Mouse (Mus musculus): ENCODE measurements around the gene Ubb. TPM values are rescaled to one million over a fixed set of nuclear protein-coding genes. Genes with fewer than 3 reads are reported as not detected.
A peak's percentile ranks its signal among the peaks of the same experiment; 100 is the strongest.

Gene Ubb
- total RNA-seq, 1 experiment = 1,664 TPM

DNA sequence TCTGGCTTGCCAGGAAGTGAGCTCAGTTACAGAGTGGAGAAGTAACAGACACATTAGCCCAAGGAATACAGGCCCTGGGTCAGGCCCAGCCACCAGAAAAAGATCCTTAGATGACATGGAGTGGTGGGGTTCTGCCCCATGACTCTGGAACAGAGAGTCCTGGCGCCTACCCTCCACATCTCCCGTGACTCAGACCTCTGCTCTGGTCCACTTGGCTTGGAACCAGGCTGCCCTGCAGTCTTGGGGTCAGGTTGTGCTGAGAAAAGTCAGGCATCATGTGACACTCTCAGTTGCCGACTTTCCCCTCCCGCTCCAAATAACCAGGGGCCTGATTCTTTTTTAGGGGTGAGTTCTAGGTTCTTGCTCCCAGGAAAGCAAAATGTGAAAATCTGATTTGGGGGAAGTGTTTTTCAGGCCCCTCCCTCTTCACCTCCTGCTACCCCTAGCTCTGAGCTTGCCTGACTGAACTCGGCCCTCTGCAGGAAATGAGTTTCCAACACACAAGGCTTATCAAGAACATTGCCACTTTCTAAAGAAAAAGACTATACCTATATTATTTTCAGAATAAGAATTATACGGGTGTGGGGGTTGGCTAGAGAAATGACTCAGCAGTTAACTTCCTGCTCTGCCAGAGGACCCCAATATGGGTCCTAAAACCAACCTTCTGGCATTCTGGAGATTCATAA is 8.1 kb downstream of the Ubb start:
- H3K4me3 ChIP-seq (ENCODE audit: insufficient read depth in 1 of 2, low read depth in 1 of 2, low read length in 2 of 2, poor library complexity in 1 of 2, severe bottlenecking in 1 of 2) = no peak overlapping the region
- no peak for DNase-seq (ENCODE audit: low read depth, low spot score)
- no peaks in the 10 kb centered on the region; a peak in 1 of 4 replicates for H3K4me1 ChIP-seq (ENCODE audit: control insufficient read depth in 2 of 2, insufficient read depth in 2 of 2, low read length in 2 of 2, poor library complexity in 1 of 2)
- H3K36me3 ChIP-seq (ENCODE audit: control insufficient read depth, insufficient read depth, low read length, poor library complexity, severe bottlenecking) = no peaks in the 10 kb centered on the region; the same call in 1 of the 2 replicates
- in situ Hi-C loops (cut with MboI; ENCODE audit: low sequenced_read_pairs in 2 of 2, unreplicated experiment in 2 of 2) = no loop called here
- H3K27ac ChIP-seq (ENCODE audit: insufficient read depth, low read depth, low read length, poor library complexity, severe bottlenecking) = no peak overlapping the region
- no peak for TF ChIP-seq ZC3H11A (IDR thresholded peaks at IDR 0.05; ENCODE audit: borderline replicate concordance, low read depth, low read length)
- no peak for TF ChIP-seq CHD2 (IDR thresholded peaks at IDR 0.05; ENCODE audit: low read depth, low read length)
- TF ChIP-seq ZNF384 (IDR thresholded peaks at IDR 0.05; ENCODE audit: low read depth, low read length) = no peak
- no peak for TF ChIP-seq HCFC1 (IDR thresholded peaks at IDR 0.05; ENCODE audit: borderline replicate concordance, insufficient read depth, low read length)
- no peak for TF ChIP-seq MAFK (IDR thresholded peaks at IDR 0.05; ENCODE audit: insufficient read depth, low read depth, low read length)
- H3K9ac ChIP-seq (ENCODE audit: insufficient read depth, low read depth, low read length, poor library complexity, severe bottlenecking) = no peak overlapping the region
- no peaks in the 10 kb centered on the region for H3K9me3 ChIP-seq (ENCODE audit: control insufficient read depth, insufficient read depth, low read depth, low read length)

DNA sequence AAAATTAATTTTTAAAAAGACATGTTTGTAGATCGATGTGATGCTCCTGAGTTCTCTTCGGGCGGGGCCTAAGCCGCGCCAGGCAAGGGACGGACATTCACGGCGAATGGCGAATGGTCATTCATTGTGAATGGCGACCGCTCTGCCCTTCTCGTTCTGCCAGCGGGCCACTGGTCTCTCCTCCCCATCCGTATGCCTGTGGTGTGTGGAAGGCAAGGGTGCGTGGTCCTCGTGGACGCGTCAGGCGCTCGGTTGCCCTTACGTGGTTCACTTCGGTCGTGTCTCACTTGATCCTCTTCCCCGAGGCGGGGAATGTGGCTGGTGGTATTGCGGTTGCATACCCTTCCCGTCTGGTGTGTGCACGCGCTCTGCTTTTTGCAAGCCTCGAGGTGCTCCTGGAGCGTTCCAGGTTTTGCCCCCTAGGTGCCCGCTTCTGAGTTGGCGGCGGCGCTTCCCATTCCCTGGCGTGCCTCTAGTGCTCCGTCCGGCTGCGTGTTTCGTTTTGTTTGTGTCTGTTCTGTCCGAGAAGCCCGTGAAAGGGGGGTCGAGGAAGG is 9.6 kb downstream of the Ubb start:
- Histone ChIP-seq H3K9me3 (ENCODE audit: control insufficient read depth, insufficient read depth, low read depth, low read length) (no peaks in the 10 kb centered on the region), H3K36me3 (ENCODE audit: control insufficient read depth, insufficient read depth, low read length, poor library complexity, severe bottlenecking) (no peaks in the 10 kb centered on the region), H3K27ac (ENCODE audit: insufficient read depth, low read depth, low read length, poor library complexity, severe bottlenecking) (no peak overlapping the region), H3K4me3 (ENCODE audit: insufficient read depth in 1 of 2, low read depth in 1 of 2, low read length in 2 of 2, poor library complexity in 1 of 2, severe bottlenecking in 1 of 2) (peak overlapping the region; percentile 30 to 69), H3K4me1 (ENCODE audit: control insufficient read depth in 2 of 2, insufficient read depth in 2 of 2, low read length in 2 of 2, poor library complexity in 1 of 2) (no peaks in the 10 kb centered on the region), H3K9ac (ENCODE audit: insufficient read depth, low read depth, low read length, poor library complexity, severe bottlenecking) (peak overlapping the region; percentile 78)
- in situ Hi-C loops (cut with MboI; ENCODE audit: low sequenced_read_pairs in 2 of 2, unreplicated experiment in 2 of 2) = no loop called here
- TF ChIP-seq MAFK (IDR thresholded peaks at IDR 0.05; ENCODE audit: insufficient read depth, low read depth, low read length) = no peak
- no peak for TF ChIP-seq HCFC1 (IDR thresholded peaks at IDR 0.05; ENCODE audit: borderline replicate concordance, insufficient read depth, low read length)
- TF ChIP-seq CHD2 (IDR thresholded peaks at IDR 0.05; ENCODE audit: low read depth, low read length) = no peak
- TF ChIP-seq ZNF384 (IDR thresholded peaks at IDR 0.05; ENCODE audit: low read depth, low read length) = no peak
- no peak for TF ChIP-seq ZC3H11A (IDR thresholded peaks at IDR 0.05; ENCODE audit: borderline replicate concordance, low read depth, low read length)
- no peak for DNase-seq (ENCODE audit: low read depth, low spot score)

DNA sequence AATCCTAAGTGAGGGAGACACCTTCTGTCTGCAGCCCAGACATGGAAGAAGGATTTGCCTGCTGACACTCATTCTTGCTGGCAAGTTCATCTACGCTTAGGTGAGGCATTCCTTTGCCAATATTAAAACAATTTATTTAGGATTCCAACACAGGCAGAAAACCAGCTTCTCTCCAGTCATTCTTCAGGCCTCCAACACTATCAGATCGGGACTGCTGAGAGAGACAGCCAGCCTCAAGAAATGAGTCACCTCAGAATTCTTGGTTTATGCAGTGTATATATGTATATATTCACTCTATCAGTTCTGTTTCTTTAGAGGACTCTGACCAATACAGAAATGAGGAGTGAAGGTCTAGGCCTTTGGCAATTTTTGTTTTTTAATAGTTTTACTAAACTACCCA is 12.6 kb downstream of the Ubb start:
- no peak overlapping the region for H3K9ac ChIP-seq (ENCODE audit: insufficient read depth, low read depth, low read length, poor library complexity, severe bottlenecking)
- no peak for DNase-seq (ENCODE audit: low read depth, low spot score)
- in situ Hi-C loops (cut with MboI; ENCODE audit: low sequenced_read_pairs in 2 of 2, unreplicated experiment in 2 of 2) = no loop called here
- H3K4me3 ChIP-seq (ENCODE audit: insufficient read depth in 1 of 2, low read depth in 1 of 2, low read length in 2 of 2, poor library complexity in 1 of 2, severe bottlenecking in 1 of 2) = no peak overlapping the region
- H3K4me1 ChIP-seq (ENCODE audit: control insufficient read depth in 2 of 2, insufficient read depth in 2 of 2, low read length in 2 of 2, poor library complexity in 1 of 2) = peaks cover 0 to 4% of the 10 kb centered on the region in 2 experiments; a peak in 1 of 4 replicates
- no peaks in the 10 kb centered on the region for H3K36me3 ChIP-seq (ENCODE audit: control insufficient read depth, insufficient read depth, low read length, poor library complexity, severe bottlenecking)
- no peak for TF ChIP-seq HCFC1 (IDR thresholded peaks at IDR 0.05; ENCODE audit: borderline replicate concordance, insufficient read depth, low read length)
- no peak for TF ChIP-seq ZNF384 (IDR thresholded peaks at IDR 0.05; ENCODE audit: low read depth, low read length)
- TF ChIP-seq CHD2 (IDR thresholded peaks at IDR 0.05; ENCODE audit: low read depth, low read length) = no peak
- no peak for TF ChIP-seq MAFK (IDR thresholded peaks at IDR 0.05; ENCODE audit: insufficient read depth, low read depth, low read length)
- no peak for TF ChIP-seq ZC3H11A (IDR thresholded peaks at IDR 0.05; ENCODE audit: borderline replicate concordance, low read depth, low read length)
- H3K27ac ChIP-seq (ENCODE audit: insufficient read depth, low read depth, low read length, poor library complexity, severe bottlenecking) = no peak overlapping the region
- H3K9me3 ChIP-seq (ENCODE audit: control insufficient read depth, insufficient read depth, low read depth, low read length) = no peaks in the 10 kb centered on the region

DNA sequence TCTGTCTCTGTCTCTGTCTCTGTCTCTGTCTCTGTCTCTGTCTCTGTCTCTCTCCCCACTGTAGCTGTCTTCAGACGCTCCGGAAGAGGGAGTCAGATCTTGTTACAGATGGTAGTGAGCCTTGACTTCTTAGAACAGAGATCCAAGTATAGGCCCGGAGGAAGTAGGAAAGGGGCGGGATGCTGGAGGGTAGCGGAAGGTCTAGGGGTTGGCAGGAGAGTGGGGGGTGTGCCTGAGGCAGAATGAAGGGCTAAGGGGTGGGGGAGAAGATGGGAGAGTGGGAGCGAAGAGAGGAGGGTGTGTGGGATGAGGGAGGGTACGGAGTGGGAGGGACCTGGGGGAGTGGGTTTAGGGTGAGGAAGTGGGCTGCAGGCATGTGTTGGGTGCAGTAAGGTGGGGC is 14.8 kb downstream of the Ubb start:
- Histone ChIP-seq H3K9me3 (ENCODE audit: control insufficient read depth, insufficient read depth, low read depth, low read length) (no peaks in the 10 kb centered on the region), H3K4me3 (ENCODE audit: insufficient read depth in 1 of 2, low read depth in 1 of 2, low read length in 2 of 2, poor library complexity in 1 of 2, severe bottlenecking in 1 of 2) (no peak overlapping the region), H3K4me1 (ENCODE audit: control insufficient read depth in 2 of 2, insufficient read depth in 2 of 2, low read length in 2 of 2, poor library complexity in 1 of 2) (peaks cover 0 to 4% of the 10 kb centered on the region in 2 experiments; a peak in 1 of 4 replicates), H3K27ac (ENCODE audit: insufficient read depth, low read depth, low read length, poor library complexity, severe bottlenecking) (no peak overlapping the region), H3K9ac (ENCODE audit: insufficient read depth, low read depth, low read length, poor library complexity, severe bottlenecking) (no peak overlapping the region), H3K36me3 (ENCODE audit: control insufficient read depth, insufficient read depth, low read length, poor library complexity, severe bottlenecking) (no peaks in the 10 kb centered on the region)
- DNase-seq (ENCODE audit: low read depth, low spot score) = no peak
- no peak for TF ChIP-seq HCFC1 (IDR thresholded peaks at IDR 0.05; ENCODE audit: borderline replicate concordance, insufficient read depth, low read length)
- no peak for TF ChIP-seq CHD2 (IDR thresholded peaks at IDR 0.05; ENCODE audit: low read depth, low read length)
- no peak for TF ChIP-seq ZNF384 (IDR thresholded peaks at IDR 0.05; ENCODE audit: low read depth, low read length)
- no peak for TF ChIP-seq MAFK (IDR thresholded peaks at IDR 0.05; ENCODE audit: insufficient read depth, low read depth, low read length)
- TF ChIP-seq ZC3H11A (IDR thresholded peaks at IDR 0.05; ENCODE audit: borderline replicate concordance, low read depth, low read length) = no peak
- in situ Hi-C loops (cut with MboI; ENCODE audit: low sequenced_read_pairs in 2 of 2, unreplicated experiment in 2 of 2) = no loop called here
